Mouse (Mus musculus): ENCODE results near the gene Ccdc120.
"Not testable (repeated sequence)": the region's sequence is repeated elsewhere in the genome, so short reads cannot be mapped to it uniquely, and the experiment has no call there.

Ccdc120 gene

DNA sequence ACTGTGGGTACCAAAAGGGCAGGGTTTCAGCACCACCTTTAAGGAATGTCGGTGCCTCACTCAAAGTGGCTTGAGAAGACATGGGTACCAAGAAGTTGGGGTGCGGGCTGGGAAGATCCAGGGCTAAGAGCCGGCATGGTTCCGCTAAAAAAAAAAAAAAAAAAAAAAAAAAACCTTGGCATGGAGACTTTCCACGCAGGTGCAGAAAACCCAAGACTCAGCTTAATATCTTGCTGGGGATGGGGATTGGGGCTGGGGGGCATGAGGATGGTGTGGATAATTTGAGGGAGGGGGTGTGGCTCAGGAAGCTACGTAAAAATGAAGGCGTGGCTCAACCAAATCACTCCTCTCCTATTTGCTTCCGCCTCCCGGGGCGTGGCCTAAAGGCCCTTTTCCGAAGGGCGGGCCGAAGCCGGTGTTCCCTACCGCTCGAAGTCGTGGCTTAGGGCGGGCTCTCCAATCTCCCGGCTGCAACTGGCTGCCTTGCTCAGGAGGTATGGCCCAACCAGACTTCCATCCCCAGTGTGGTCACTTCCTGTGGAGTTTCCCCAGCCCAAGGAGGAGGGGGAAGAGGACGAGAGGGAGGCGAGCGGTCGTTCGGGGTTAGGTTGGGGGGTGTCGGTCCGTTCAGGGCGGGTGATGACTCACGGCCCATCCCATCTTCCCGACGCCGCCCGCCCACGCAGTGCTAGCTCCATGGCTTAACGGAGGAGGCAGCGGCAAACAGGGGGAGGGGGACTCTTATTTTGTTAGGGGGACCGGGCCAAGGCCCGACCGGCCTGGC, 11.6 kb upstream of the Ccdc120 start, which contains the start of gene Tfe3:
Gene Tfe3, plus strand, starts transcription at position 424 of the 784 bp plus-strand sequence.
- peak; percentile 94 for DNase-seq (ENCODE audit: low read depth, low spot score)

DNA sequence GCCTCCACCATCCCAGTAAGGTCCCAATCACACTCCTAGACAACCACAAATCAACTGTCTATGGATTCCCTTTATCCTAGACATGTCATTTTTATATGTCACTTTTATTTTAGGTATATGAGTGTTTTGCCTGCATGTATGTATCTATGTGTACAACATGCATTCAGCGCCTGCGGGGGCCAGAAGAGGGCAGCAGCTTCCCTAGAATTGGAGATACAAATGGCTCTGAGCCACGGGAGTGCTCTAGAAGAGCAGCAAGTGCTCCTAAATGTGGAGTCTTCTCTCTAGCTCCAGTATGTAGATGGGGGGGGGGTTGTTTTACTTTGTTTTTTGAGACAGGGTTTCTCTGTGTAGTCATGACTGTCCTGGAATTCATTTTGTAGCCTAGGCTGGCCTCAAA, 2.9 kb upstream of the Ccdc120 start:
- not testable (repeated sequence) for DNase-seq (ENCODE audit: low read depth, low spot score)

DNA sequence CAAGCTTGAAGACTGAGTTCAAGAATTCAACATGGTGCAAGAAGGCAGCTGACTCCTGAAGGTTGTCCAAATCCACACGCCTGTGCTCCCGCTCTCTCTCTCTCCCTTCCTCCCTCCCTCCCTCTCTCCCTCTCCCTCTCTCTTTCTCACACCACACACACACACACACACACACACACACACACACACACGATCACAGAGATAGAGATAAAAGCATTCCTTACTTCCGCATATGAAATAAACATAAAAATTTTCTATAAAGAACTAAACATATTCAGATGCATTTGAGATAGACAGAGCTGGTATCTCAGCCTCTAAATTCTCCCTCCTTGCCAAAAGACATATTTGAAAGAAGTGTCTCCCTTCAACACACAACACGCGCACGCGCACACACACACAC, 5.3 kb downstream of the Ccdc120 start:
- no peak for DNase-seq (ENCODE audit: low read depth, low spot score)

DNA sequence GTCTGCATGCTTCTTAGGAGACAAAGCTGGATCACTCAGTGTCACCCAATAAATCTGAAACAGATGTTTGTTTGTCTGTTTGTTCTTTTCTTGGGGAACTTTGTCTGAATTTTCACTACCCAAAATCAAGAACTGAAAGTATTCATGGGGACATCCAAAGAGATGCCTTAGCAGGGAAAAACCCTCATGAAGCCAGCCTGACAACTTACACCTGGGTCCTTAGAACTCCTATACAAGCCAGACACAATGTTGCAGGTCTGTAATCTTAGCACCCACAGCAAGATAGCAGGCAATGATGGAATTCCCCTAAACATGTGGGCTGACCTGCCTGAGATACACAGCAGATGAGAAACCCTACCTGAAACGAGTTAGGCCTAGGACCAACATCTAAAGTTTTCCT, 5.8 kb downstream of the Ccdc120 start:
- no peak for DNase-seq (ENCODE audit: low read depth, low spot score)

DNA sequence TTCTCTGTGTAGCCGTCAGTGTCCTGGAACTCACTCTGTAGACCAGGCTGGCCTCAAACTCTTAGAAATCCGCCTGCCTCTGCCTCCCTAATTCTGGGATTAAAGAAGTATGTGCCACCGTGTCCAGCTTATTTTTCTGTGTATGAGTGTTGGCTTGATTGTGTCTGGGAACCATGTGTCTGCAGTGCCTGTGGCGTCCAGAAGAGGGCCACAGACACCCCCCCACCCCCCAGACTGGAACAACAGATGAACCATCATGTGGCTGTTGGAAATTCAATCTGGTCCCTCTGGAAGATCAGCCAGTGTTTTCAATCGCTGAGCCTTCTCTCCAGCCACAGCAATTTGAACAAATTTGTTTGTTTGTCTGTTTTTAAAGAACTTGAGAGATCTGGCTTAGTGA, 7.2 kb downstream of the Ccdc120 start:
- no peak for DNase-seq (ENCODE audit: low read depth, low spot score)

DNA sequence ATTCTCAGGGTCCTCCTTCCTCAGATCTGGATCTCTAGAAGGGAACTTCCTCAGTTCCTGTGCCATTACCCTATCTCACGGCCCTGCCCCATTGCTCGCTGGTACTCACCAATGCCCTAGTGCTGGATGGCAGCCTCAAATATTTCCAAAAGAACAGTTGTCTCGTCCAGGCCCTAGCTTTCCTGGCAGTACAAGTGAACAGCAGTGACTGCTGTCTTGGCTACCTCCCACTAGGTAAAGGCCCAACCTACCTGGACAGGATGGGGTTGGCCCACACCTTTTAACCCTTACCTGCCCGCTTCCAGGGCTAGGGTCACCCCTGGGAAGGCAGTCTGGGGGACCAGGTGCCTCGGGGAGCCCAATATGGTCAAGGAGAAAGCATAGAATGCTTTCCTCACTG, 9.6 kb downstream of the Ccdc120 start:
- DNase-seq (ENCODE audit: low read depth, low spot score) = no peak

DNA sequence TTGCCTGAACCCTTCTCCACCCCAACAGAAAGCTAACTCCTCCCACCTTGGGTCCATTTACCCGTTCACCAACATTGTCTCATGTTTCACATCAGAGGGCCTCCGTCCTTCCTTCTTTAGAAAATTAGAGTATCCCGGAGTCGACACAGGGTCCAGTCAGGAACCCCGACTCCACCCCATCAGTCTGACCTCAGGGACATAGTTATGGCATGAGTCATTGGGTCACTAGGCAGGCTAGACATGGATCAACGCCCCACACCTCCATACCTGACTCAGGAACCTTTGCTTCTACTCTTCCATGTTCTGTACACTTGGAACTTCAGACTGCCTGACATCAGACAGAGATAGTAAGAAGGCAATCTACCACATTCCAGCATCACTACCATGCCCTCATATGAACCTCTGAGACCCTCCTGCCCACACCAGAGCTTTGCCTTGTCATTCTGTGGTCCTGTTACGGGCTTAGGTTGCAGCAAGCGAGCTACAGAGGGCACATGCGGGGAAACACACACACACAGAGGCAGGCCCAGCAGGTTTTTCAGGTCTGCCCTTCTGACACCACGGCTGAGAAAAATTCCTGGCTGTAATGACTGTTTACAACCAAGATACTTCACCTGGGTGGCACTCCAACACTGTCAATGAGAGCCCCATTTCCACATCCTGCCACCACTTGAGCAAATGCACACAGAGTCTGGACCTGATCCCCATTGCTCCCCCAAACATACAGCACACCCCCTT, 10.5 kb downstream of the Ccdc120 start:
- DNase-seq (ENCODE audit: low read depth, low spot score) = no peak

DNA sequence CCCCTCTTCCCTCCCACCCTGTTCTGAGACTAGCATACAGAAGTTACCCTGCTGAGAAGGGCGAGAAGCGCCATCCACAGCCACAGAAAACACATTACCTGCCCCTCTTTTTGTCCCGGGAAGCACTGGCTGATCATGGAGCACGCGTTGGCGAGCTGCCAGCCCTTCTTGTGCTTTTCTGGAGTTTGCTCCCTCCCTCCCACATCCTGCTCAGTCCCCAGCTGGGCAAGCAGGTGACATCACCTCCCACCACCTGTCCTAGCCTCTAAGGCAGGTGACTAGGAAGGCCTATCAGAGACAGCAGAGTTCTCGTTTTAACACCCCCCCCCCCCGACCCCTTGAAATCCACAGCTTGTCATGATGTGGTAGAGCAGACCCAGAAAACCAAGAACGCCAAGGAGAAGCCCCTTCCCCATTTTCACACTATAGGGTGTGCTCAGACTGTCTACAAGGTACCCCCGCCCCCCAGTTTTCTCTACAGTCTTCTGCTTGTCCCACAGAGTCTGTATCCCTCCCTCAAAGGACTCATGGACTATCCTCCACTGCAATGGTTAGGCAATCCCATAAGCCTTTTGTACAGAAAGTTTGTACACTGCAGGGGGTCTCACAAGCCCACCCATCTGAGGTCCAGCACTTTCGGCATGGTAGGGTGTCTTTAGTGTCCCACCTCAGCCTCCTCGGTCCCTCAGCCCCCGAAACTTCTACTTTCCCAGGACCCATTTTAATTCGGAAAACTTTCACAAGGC, 11.2 kb downstream of the Ccdc120 start:
- no peak for DNase-seq (ENCODE audit: low read depth, low spot score)

DNA sequence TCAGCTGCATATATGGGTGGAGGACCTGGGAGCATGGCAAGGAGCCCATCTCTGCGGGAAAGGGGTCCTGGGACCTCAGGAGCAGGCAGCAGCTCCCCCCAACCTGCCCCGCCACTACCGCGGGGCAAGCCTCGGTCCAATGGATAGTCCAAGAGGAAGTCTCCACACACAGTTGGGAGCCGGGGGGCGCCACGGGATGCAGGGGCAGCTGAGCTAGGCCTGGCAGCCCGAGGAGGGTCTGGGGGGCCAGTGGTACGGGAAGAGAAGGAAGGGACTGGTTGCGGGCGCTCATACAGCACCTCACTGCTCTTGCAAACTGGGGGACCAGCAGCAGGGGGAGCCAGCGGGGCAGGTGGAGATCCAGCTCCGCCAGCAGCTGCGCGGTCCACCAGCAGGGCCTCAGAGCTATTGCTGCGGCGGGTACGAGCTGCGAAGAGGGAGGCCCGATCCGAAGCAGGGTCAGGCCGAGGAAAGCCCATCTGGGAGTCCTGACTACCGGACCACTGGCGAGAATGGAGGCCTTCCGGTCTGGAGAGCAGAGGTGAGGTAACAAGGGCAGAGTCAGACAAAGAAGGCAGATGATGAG, 17.0 kb downstream of the Ccdc120 start:
- DNase-seq (ENCODE audit: low read depth, low spot score) = no peak

DNA sequence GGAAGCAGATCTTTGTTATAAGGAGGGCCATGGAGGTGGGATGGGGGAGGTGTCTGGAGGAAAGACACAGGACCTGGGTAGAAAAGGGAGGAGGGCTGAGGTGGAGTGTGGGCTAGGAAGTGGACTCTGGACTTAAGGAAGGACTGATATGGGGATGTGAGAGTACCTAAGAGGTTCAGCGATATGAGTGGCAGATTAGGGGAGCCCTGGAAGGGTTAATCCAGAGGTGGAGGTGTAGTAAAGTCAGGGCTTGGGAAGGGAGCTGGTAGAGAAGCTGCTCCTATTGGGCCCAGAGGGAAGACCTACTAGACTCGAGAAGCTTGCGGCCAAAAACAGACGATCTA, 21.8 kb downstream of the Ccdc120 start:
- DNase-seq (ENCODE audit: low read depth, low spot score) = no peak

DNA sequence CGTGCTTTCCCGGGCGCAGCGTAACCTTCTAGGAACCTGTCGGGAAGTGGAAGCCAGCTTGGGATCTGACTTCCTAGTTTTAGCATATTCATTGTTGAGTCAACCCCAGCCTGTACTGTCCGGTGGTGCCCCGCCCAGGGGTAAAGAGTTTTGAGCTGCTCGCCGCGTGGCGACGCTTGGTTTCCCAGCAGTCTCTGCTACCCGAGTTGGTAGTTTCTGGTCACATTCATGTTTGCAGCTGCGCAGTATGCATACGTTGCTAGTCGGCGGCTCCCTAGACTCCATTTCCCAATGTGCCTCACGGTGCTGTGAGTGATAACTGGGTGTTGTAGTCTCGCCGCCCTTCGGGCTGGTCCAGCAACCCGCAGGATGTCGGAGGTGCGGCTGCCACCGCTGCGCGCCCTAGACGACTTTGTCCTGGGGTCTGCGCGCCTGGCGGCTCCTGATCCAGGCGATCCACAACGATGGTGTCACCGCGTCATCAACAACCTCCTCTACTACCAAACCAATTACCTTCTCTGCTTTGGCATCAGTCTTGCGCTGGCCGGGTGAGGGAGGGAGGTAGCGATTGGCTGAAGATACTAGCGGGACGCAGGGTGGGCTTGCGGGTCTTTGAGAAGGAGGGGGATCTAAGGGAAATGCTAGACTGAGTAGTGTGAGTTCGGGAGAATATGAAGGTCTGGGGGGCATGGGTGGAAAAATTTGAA, 22.3 kb downstream of the Ccdc120 start, which contains the start of gene Praf2:
Gene Praf2, plus strand, starts transcription at position 225 of the 707 bp plus-strand sequence.
- DNase-seq (ENCODE audit: low read depth, low spot score) = peak; percentile 89

DNA sequence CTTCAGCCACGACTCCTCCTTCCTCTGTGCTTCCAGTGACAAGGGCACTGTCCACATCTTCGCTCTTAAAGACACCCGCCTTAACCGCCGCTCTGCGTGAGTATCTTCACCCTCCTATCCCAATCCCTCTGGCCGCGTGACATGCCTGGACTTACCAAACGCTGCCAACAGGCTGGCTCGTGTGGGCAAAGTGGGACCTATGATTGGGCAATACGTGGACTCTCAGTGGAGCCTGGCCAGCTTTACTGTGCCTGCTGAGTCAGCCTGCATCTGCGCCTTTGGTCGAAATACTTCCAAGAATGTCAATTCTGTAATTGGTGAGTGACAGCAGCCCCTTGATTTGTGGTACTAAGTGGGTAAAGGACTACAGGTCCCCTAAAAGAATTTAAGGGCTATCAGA, 23.5 kb downstream of the Ccdc120 start:
- no peak for DNase-seq (ENCODE audit: low read depth, low spot score)

DNA sequence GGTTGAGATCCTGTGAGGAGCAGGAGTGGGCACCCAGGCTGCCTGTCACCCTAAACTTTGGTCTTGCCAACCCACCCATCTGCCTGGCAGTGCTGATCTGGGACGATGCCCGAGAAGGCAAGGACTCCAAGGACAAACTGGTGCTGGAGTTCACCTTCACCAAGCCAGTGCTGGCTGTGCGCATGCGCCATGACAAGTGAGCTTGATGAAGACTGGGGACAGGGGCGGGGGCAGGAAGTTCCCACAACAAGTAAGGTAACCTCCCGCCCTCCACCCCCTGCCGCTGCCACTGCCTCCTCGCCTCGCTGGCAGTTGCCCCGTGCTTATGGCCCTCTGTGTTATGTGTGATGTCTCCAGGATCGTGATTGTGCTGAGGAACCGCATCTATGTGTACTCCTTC, 24.9 kb downstream of the Ccdc120 start:
- DNase-seq (ENCODE audit: low read depth, low spot score) = no peak

DNA sequence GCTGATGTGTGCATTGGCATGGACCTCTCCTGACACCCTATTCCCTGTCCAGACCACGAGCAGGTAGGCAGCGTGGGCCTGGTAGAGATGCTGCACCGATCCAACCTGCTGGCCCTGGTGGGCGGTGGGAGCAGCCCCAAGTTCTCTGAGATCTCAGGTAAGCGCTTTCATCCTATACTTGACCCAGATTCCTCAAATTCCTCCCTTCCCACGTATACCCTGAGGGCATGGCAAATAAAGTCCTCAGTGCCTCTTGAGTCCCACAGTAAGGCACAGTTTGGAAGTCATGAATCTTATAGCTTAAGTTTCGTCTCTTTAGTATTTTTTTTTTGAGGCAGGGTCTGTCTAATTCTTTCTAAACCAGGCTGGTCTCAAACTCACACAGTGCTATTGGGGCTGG, 26.6 kb downstream of the Ccdc120 start:
- DNase-seq (ENCODE audit: low read depth, low spot score) = no peak

DNA sequence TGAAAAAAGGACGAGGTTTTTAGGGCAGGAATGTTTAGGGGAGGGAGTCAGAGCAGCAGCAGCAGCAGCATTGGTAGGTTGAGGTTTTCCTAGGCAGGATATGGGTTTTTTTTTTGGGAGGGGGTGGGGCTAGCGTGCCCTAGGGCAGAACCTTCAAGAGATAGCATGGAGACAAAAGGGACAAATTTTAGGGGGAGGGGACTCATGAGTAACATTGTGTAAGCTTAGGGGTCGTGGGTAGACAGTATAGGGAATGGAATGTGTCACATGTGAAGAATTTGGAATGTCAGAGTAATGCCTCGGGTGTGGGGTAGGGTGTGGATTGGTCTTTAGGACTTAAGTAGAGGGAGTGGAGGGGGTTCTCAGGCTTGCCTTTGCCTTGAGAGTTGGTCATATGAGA, 28.0 kb downstream of the Ccdc120 start:
- DNase-seq (ENCODE audit: low read depth, low spot score) = no peak

DNA sequence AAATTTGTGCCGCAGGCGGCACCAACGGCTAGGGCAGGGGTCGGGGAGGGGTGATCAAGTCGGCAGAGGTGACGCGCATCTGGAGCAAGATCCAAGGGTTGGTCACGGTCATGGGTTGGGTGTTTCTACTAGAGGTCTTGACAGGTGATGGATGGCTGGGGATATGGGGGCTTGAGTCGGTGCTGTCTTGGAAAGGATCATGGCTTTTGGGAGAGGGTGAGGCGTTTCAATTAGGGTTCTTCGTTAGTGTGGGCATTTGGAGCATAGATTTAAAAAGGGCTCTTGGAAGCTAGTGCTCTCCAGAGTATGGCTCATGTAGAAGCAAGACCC, 28.5 kb downstream of the Ccdc120 start:
- no peak for DNase-seq (ENCODE audit: low read depth, low spot score)

DNA sequence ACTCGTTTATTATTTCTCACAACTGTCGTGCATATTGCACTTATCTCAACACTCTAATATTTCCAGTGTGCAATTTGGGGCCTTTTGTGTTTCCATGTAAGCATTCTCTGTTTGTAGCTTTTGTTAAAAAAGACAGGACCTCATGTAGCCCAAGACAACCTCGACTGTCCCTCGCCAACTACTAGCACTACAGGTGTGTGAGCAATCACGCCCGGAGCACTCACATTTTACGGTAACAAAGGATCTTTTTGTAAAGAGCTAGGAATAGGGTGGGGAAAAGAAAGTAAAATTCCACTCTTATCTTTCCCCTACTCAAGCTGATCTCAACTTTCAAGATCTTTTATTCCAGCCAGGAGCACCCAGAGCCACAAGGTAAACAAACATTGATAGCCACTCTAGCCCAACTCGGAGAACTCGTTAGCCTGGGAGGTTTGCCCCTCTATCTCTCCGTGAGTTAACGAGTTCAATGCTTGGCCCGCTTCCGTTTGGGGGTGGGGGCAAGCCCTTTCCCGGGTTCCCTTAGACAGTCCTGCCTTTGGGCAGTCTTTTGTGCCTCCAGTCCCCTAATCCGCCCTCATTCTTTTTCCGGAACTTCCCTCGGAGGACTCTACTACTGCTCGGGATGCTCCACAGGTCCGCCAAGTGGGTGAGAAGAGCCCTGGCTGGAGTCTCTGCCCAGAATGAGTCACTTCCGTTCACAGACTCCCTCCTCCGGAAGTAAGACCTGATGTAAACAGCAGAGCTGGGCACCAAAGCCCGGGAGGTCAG, 29.0 kb downstream of the Ccdc120 start, which contains the start of gene Gm45208:
Gene Gm45208, plus strand, starts transcription at position 732 of the 768 bp plus-strand sequence.
- DNase-seq (ENCODE audit: low read depth, low spot score) = peak; percentile 67

DNA sequence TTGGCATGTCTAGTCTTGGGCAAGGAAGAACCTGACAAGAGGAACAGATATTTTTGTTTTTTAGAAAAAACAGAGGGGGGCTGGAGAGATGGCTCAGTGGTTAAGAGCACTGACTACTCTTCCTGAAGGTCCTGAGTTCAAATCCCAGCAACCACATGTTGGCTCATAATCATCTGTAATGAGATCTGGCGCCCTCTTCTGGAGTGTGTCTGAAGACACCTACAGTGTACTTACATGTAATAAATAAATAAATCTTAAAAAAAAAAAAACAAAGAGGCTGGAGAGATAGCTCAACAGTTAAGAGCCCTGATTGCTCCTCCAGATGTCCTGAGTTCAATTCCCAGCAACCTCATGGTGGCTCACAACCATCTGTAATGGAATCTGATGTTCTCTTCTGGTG, 34.6 kb downstream of the Ccdc120 start:
- DNase-seq (ENCODE audit: low read depth, low spot score) = not testable (repeated sequence)

DNA sequence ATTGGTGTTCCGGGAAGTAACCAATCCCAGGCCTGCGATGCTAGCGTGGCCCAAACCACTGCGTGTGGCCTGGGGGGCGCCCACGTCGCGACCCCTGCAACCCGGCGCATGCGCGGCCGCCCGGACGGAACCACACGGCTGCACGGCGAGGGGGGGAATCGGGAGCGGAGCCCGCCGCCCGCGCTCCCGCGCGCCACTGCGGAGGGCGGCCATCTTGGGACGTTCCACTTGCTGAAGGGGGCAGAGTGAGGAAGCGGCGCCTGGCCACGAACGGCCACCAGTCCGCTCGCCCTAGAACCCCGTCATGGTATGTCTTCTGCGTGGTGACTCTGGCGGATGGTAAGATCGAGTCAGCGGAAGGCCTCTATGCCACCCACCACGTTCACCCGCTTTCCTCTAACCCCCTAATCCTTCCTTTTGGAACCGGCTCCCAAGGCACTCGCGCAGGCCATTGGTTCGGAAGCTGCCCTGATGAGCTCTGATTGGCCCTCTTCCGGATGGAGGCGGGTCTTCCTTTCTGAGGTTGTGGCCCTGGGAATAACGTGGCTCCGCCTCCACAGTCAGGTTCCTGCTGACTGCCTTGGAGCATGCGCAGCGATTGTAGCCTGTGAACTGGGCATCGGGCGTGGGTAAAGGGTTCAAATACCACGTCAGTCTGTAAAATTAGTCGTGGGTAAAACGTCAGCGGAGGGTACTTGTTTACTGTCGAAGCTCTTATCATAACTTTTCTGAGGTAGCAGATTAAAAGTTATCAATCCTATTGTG, 36.4 kb downstream of the Ccdc120 start, which contains the start of gene Wdr45:
Gene Wdr45, plus strand, starts transcription at position 199 of the 765 bp plus-strand sequence.
- DNase-seq (ENCODE audit: low read depth, low spot score) = peak; percentile 95

DNA sequence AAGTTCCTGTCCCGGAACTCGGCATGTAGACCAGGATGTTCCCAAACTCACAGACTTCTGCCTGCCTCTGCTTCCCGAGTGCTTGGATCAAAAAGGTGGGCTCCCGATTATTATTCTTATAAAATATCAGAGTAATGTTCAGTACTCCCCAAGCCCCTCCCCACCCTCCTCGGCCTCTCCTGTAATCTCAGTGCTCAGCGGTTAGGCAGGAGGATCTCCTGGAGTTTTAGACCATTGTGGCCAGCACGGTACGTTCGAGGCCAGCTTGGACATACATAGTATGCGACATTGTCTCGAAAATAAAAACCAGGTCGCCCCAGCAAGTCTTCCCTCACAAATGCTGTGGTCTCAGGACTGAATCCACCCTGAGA, 37.0 kb downstream of the Ccdc120 start:
- DNase-seq (ENCODE audit: low read depth, low spot score) = not testable (repeated sequence)
